Mouse (Mus musculus) lung, adult 2 months (tissue): Measurements from ENCODE around the gene Fam187a.

Source experiments
- CTCF ChIP-seq: fragments of 200-500 bp; IDR thresholded peaks from 2 replicates; pipeline ENCODE4 v1.5.1; 2011; ENCODE audit warnings: mild to moderate bottlenecking, low read length, control low read depth; ENCODE audit not compliant: insufficient read depth
- POLR2A ChIP-seq: fragments of 200-500 bp; IDR thresholded peaks from 2 replicates; pipeline ENCODE4 v1.6.1; 2011; ENCODE audit warnings: low read depth, mild to moderate bottlenecking, control low read depth, low read length, borderline replicate concordance; ENCODE audit errors: extremely low read depth

DNA sequence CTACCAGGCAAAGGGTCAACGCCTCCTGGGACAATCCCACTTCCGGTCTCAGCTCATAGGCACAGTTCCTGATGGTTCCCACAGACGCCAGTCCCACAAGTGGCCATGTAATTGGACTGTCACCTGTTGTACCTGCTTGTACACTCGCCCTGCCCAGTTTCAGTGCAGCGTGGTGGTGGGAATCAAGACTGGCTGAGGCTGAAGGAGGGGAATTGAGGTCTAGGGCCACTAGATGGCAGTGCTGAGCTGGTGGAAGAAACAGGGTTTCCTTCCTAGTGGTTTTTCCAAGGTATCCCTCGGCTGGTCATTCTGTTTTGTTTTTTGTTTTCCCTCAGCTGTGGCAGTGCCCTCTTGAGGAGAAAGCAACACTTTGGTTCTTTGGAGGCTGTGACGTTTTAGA, 15.8 kb downstream of the Fam187a start, which contains the start of gene Gfap:
- TF ChIP-seq CTCF, result peak; percentile 94
- no peak for TF ChIP-seq POLR2A
